Mouse (Mus musculus) kidney, postnatal 25 days (tissue): Measurements from ENCODE around the gene Ifi47.

Experiments used
- DNase-seq, 2 experiments: peaks; one replicate each; pipeline ENCODE4 v3.0.0; 2021; ENCODE audit warnings: mixed read lengths in 2 of 2

The Ifi47 gene

DNA sequence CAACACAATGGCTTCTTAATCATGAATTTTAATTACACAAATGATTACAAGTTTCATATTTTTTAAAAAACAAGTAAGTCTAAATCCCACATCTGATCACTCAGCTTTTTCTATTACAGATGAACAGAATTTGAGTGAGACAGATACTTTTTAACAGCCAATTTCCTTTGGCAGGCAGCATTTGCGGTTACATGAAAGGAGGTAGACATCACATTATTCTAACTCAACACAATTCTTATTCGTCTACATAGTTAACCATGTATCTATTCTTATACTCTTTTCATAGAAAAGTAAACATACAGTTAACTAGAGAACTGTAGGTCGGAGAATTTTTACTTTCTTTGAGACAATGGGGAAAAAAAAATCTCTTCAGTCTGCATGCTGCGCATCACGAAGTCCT, 14.2 kb downstream of the Ifi47 start:
- no peak for DNase-seq

DNA sequence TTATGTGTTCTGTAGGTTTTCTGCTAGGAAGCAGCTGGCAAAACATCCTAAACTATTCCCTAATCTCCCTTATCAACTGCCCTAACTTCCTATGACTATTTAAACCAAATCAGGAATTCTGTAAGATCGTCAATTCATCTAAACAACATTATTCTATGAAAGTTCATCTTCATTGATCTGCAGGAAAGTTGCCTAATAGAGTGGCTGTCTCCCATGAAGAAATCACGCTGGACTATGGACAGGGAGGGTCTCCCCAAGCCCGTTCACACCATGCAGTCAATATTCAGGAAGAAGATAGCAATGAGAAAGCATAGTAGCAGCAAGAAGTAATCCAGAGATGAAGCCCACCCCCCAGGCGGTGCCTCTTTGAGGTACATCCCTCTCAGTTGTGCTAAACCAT, 14.8 kb downstream of the Ifi47 start:
- no peak for DNase-seq

DNA sequence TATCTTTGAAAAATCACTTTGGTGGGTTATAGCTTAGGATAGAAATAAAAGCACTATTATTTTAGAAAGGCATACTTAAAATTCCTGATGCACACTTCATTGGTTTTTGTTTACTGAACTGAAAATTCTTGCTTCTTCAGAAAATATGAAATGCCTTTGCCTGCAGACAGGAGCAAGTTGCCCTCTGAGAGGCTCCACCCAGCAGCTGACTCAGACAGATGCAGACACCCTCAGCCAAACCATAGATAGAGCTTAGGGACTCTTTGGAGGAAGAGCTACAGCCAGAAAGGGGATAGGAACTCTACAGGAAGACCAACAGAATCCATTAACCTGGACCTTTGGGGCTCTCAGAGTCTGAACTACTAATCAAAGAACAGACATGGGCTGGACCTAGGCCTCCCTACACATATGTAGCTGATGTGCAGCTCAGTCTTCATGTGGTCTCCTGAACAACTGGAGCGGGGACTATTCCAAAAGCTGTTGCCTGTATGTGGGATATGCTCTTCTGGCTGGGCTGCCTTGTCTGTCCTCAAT, 15.7 kb downstream of the Ifi47 start:
- DNase-seq, result no peak

DNA sequence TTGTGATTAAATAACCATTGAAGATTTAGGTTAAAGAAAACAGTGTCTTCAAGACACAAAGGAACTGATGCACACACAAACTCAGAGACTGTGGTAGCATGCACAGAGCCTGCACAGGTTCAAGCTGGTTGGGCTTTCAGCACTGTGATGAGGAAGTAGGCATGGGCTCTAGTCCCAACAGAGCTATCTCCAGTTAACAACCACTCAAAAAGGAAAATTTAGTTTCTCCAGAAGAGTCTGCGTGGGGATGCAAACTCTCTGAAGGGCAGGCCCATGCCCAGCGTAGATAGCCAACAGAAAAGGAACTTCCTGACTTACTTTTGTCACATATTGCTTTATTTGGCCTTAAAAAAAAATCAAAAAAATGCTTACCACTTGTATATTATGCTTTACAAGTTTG, 16.4 kb downstream of the Ifi47 start:
- DNase-seq, result no peak

DNA sequence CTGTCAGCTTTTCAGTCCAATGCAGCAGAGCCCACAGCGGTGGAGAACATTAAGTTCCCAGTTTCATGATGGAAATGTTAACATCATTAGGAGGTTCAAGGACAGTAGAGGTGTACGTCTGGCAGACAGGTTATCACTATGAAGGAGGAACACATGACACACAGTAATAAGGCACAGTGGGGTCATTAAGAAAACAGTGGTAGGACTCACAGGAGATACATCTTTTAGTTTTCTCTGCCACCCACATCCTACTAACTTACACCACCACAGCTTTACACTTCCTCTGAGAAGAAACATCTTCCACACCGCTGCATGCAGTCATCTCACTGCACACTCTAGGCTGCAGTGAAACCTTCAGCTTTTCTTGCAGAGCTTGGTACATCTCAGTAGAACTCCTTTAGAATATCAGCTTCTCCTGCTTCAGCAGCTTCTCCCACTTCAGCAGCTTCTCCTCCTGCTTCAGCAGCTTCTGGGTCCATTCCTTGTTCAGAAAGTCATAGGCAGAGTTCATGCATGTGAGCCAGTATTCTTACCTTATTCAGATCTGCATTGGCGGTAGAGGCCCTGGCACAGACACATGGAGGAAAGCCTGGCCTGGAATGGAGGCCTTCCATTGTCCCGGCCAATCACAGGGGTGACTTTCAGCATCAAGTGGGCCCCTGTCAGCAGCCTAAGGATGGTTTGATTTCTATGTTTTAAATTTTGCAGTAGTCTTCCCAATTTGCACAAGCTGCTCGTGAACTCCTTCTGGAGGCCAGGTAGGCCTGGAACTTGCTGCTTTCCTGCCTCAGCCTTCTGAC, 17.7 kb downstream of the Ifi47 start:
- DNase-seq, result no peak

DNA sequence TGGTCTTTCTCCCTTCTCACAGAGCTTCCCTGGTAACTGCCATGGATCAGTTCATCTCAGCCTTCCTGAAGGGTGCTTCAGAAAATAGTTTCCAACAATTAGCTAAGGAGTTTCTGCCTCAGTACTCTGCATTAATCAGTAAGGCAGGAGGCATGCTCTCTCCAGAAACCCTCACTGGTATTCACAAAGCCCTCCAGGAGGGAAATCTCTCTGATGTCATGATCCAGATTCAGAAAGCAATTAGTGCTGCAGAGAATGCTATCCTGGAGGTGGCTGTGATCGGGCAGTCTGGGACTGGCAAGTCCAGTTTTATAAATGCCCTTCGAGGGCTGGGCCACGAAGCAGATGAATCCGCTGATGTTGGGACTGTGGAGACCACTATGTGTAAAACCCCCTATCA, 19.0 kb downstream of the Ifi47 start:
- DNase-seq, result no peak

DNA sequence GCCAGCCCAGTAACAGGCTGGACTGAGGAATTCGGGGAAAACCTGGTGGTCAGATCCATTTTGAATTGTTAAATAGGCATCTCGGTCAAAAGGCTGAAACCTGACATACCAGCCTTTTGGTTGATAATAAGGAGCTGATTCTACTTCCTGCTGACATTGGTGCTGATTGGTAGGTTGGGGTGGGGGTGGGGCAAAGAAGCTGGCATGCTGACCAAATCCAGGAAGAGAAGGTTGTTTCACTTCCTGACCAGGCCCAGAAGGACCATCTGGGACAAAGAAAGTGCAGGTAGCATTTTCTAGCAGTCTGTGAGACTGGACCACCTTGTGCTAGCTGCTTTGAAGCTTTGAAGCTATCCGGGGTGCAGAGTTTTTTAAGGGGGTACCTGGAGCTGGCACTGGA, 24.0 kb downstream of the Ifi47 start:
- no peak for DNase-seq

DNA sequence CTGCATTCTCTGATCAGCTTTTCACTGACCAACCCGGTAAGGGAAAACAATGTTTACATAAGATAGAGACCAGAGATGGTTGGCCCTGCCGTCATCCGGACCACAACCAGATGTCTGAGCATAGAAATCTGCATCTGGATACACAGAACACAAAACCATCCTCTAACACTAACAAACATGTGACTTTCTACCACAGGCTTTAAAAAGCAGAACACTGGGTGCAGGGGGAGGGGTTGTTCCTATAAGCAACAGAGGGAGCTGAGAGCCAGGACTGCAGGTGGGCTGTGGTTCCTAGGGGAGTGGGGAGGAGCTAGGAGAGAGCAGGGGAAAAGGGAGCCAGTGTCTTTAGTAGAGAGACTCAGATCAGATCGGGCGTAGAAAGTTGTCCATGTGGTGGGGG, 25.1 kb downstream of the Ifi47 start:
- no peak for DNase-seq

DNA sequence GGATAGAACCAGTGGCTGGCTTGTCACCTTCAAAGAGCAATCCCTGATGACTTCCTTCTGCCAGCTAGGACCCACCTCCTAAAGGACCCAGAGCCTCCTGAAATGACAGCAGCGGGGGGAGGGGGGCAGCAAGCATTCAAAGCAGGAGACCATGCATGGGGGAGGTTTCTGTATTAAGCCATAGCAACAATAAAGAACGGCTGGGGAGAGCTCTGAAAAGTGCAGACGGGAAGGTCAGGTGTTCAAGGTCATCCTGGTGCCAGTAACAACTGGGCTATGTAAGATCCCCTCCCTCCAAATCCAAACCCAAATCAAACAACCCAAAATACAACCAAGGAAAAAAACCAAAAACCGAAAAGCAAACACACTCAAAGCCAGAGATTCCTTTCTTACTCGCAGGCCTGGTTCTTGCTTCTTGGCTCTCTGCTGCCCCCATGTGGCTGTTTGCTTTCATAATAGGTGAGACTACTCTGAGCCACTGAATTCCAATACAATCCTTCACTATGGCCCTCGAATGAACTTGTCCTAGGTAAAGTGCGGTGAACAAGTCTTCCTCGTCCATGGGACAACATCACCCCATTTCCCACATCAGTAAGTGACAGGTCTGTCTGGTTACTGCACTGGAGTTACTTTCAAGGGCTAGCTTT, 26.8 kb downstream of the Ifi47 start:
- peak; percentile 87 to 98 for DNase-seq

DNA sequence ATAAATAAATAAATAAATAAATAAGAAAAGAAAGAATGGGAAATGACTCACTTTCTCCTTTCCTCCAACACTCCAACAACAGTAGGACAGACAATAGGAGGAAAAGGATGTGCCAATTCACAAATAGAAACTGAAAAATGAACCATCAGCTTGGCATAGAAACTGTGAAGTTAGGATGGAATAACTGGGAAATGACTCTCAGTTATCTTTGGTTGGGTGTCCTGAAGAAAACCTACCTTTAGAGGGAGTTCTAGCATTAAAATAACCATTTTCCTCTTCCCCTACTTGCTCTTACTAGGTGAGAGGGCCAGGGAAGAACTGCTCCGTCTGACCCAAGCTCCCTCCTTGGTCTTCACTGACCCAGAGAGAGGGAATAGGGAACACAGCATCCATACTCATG, 29.4 kb downstream of the Ifi47 start:
- DNase-seq, result no peak

DNA sequence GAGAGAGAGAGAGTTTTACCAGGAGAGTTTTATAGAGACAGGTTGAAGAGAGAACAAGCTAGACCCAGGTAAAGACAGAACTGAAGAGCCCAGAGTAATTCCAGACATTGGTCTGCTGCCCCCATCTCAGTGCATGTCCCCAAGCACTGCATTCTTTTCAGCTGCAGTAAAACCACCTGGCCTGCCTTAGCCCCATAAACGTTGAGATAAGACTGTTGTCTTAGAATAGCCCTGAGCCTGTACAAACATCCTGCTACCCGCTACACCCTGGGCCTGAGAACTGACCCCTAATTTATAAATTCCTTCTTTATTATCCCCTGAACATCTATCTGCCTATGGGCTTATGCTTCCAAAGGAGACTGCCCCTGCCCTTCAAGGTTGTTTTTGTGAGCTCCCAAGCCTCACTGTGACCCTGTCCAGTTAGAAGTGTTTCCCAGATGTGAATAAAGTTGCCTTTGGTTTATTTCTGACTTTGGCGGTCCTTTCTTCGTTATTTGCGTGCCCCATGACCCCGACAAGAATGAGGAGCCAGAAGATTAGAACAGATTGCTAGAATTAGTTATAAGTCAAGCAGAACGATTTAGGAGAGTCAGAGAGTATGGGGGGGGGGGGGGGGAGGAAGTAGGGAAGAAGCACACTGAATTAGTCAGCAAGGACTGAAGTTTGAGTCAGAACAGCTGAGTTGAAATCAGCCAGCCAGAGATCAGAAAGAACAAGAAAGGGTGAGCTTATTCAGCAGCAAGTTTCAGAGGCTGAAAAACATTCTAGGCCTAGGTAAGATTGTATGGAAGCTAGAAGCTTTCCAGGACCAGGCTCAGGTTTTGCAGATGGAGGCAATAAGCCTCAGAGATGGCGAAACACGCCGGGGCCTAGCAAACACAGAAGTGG, 31.5 kb downstream of the Ifi47 start:
- DNase-seq, result no peak

DNA sequence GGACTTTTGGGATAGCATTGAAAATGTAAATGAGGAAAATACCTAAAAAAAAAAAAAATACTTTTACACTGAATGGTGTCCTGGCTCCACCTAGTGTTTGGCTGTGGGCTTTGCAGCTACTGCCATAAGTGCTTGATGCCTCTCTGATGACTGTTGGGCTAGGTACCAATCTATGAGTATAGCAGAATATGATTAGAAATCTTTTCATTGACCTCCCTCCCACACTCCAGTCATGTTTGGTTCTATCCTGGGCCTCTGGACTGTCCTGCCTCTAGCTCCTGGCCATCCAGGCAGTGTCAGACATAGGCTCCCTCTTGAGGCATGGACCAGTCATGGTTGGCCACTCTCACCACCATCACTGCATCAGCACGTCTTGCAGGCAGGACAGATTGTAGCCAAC, 32.4 kb downstream of the Ifi47 start:
- peak in 1 of 2 experiments; percentile 65 for DNase-seq

DNA sequence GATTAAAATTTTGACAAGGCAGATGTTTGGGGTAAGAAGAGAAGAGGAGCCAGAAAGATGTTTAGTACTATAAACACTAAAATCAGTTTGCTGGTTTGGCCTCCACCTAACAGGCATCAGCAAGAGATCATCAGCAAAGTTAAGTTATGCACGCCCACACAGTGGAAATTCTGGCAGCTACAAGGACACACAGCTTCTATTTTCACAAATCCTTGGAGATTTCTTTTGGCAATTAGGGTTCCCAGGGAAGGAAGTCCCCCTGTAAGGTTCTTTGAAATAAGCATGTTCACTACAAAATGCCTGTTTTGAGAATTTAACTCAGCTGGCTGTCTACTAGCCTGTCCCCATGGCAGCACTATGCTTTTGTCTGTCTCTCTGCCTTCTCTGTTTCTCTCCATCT, 34.6 kb downstream of the Ifi47 start:
- DNase-seq, result no peak

DNA sequence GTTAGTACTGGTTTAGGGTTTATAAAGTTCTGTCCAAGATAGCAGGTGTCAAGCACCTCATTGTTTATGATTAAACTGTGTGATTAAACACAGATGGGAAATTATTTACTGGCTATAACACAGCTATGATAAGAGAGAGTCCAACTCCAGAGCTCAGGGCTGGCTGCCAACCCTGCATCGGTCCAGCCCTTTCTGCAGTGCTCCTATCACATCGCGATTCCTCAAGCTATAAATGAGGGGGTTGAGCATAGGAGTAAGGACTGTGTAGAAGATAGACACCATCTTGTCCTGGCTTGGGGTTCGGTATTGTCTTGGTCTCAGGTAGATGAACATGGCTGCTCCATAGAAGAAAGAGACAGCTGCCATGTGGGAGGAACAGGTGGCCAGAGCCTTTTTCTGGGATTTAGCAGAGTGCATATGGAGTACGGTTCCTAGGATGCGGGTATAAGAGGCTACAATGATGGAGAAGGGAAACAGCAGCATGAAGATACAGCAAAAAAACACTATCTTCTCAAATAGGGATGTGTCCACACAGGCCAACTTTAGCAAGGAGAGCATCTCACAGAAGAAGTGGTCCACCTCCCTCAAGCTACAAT, 36.3 kb downstream of the Ifi47 start:
- no peak for DNase-seq

DNA sequence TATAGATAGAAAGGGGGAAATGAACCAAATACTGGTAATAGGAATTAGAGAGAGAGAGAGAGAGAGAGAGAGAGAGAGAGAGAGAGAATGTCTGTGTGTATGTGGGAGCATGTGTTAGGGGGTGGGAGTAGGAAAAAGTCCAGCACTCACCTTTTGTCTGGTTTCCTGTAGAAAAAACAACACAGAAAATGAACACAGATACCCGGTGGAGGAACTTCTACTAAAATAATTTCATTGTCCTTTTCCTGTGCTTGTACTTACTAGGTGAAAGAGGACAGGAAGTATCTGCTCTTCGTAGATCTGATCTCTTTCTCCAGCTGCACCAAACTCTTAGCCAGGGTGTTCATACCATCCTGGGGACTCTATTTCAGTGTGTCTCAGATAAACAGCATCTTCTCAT, 37.8 kb downstream of the Ifi47 start:
- no peak for DNase-seq

DNA sequence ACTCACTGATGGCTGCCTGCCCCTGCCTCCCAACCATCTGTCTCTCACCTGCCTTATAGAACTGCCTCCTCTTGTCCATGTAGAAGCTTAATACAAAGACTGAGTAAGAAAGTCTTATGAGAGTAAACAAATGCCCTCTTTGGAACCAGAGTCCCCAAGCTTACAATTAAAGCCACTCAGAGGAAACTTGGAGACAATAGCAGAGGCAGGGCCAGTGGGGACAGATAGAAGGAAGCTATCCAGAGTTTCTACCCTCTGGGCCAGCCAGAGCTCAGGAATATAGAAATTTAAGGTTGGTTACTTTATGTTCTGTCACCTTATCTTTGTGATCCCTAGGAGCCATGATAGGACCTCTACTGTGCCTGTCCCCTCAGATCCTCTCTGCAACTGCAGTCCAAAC, 38.4 kb downstream of the Ifi47 start, which contains the start of gene Olfr1396:
Gene Olfr1396, minus strand, starts transcription at position 101 of the 400 bp plus-strand sequence.
- DNase-seq, result no peak

DNA sequence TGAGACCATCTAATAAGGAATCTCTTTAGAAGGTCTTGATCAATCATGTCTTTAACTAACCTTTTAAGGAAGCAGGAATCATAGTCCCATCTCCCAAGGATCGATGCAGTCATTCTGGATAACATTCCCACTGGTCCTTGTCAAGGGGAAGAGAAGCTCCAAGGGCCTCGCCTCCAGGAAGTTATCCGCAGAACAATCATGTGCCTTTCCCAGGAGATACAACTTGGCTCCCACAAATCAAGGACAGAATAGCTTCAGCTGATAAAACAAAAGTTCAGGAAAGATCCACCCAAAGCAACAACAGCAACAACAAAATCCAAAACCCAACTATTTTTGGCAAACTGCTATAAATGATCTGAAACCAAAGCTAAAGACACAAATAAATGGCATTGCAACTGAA, 43.2 kb downstream of the Ifi47 start:
- no peak for DNase-seq

DNA sequence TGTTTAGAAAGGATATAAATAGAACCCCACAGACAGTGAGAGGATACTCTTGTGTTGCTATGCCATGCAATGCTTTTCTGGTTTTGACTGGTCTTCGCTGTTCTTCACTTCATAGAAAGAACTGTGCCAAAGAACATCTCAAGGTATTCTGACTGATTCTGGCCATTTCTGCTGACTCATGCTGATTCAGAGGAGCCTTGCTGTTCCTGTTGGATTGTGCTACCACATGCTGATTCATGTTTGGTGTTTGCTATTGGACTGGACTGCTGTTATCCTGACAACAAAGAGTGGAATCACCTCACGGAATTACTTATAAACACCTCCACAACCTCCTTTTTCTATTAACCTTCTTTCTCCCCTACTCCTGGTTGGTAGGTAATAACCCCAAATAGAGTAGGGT, 47.8 kb downstream of the Ifi47 start:
- DNase-seq, result no peak

DNA sequence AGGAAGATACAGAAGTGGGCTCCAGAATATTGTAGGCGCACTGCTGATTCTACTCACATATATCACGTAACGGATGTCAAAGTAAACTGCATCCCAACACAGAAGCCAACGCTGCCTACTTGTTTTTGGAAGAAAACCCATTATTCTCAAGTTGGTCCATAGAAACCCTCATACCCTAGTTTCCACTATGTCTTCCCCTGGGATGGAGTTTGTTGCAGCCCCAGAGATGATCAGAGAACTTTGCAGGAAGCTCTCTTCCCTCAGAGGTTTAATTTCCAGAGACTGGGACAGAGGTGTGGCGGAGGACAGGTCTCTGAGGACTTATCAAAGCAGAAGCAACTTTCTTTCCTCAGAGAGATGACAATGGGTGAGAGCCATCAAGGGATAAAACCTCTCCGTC, 65.6 kb downstream of the Ifi47 start, which contains the start of gene Olfr1395:
Gene Olfr1395, plus strand, starts transcription at position 301 of the 400 bp plus-strand sequence.
- DNase-seq, result no peak
